Mouse (Mus musculus) brain, embryonic 14.5 days (tissue): ENCODE measurements around the gene Trim11.

ENCODE experiments used
- CTCF ChIP-seq: fragments of 200-500 bp; IDR thresholded peaks from 2 replicates; pipeline ENCODE4 v1.5.1; 2012; ENCODE audit warnings: inconsistent platforms, mild to moderate bottlenecking, moderate library complexity, borderline replicate concordance; ENCODE audit not compliant: insufficient read depth, insufficient read length; ENCODE audit errors: extremely low read depth
- POLR2A ChIP-seq: fragments of 200-500 bp; IDR thresholded peaks from 2 replicates; pipeline ENCODE4 v1.6.1; 2012; ENCODE audit warnings: mild to moderate bottlenecking, inconsistent platforms, borderline replicate concordance; ENCODE audit not compliant: poor library complexity, insufficient read depth, insufficient read length, severe bottlenecking; ENCODE audit errors: extremely low read depth

DNA sequence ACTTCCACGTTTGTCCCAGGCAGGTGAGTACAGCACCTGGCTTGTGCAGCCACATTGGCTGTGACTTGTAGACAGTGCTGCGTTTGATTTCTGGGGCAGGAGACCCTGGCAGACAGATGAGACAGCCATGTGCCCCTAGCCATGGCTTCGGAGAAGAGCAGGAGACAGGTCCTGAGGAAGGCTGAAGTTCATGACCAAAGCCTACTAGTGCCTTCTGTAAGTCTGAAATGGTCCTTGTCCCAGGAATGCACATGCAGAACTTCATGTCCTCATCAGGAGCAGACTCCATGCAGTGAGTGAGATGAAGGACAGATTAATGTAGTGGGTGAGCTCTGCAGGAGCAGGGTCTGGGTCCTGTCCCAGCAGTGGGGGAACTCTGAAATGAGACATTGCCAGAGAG lies 14.0 kb downstream of the Trim11 start:
- TF ChIP-seq CTCF (no peak), POLR2A (no peak)
